Mouse (Mus musculus): ENCODE data around the gene Zfp428. TPM values are rescaled to one million over a fixed set of nuclear protein-coding genes. Genes with fewer than 3 reads are reported as not detected.
A peak's percentile ranks its signal among the peaks of the same experiment; 100 is the strongest.
"Not testable (repeated sequence)": the region's sequence is repeated elsewhere in the genome, so short reads cannot be mapped to it uniquely, and the experiment has no call there.

Zfp428 gene
- polyA plus RNA-seq, 2 experiments: 29.6 to 67.8 TPM

DNA sequence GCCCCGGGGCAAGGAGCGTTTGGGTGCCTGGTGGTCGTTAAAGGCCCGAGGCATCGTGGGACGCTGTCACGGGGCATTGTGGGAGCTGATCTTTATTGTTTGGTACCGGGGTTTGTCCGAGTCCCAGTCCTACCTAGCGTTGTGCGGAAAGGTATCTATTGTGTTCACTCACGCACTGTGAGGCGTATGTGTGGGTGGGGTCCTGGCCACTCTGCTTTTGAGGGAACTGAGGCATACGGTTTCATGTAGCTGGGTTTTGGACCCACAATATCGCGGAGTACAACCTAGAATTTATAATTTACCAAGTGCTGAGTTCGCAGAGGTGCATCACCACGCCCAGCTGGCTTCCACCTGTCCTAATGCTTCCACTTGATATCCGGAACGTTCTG lies 914 bp downstream of the Zfp428 start:
- peak overlapping the region; percentile 96 for H3K9ac ChIP-seq (ENCODE audit: low read depth, low read length, severe bottlenecking)
- no peak for TF ChIP-seq POLR2A (IDR thresholded peaks at IDR 0.05; ENCODE audit: borderline replicate concordance, extremely low read depth, insufficient read depth, insufficient read length)
- ATAC-seq (ENCODE audit: low FRiP score, low read depth) (peak; percentile 7; the same call in 1 of the 2 replicates), DNase-seq (ENCODE audit: low spot score) (no peak)
- H3K27me3 ChIP-seq (ENCODE audit: control insufficient read depth, insufficient read depth, low read length): no peaks in the 10 kb centered on the region
- H3K36me3 ChIP-seq (ENCODE audit: control insufficient read depth, insufficient read depth, low read length): no peaks in the 10 kb centered on the region; the same call in 1 of the 2 replicates
- H3K4me1 ChIP-seq (ENCODE audit: control insufficient read depth, insufficient read depth, low read length): peaks cover 15% of the 10 kb centered on the region
- no peaks in the 10 kb centered on the region for H3K9me3 ChIP-seq (ENCODE audit: control insufficient read depth, low read length)
- H3K27ac ChIP-seq (replicated peaks; ENCODE audit: low read depth, low read length): peak overlapping the region; percentile 99
- under 1% methylated on average over 20 of the region's 20 CpGs for WGBS
- peak overlapping the region; percentile 76 for H3K4me2 ChIP-seq (replicated peaks; ENCODE audit: low read depth, low read length, severe bottlenecking)
- peak overlapping the region; percentile 83 for H3K4me3 ChIP-seq (replicated peaks; ENCODE audit: low read length)

DNA sequence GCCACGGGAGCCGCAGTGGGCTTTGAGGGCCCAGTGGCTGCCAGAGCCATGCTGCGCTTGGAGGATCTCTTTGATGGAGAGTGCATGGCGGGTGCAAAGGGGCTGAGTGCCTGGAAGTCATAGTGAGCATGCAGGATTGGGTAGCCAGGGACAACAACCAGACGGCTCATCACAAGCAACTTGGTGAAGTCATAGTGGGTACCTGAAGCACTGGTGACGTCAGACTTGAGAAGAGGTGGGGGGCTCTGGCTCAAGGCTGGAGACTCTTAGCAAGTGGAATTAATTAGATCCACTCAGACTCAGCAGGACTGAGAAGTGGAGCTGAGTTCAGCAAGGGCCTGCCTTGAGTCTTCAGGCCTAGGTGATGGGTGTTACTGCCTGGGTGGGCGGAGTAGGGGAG lies 5.5 kb downstream of the Zfp428 start, which contains the start of gene AC161166.1:
Gene AC161166.1, minus strand, starts transcription at position 101 of the 400 bp plus-strand sequence.
- no peak within 1 kb of the TSS for H3K27ac ChIP-seq (replicated peaks; ENCODE audit: low read depth, low read length)
- no peak within 1 kb of the TSS for H3K9ac ChIP-seq (ENCODE audit: low read depth, low read length, severe bottlenecking)
- H3K36me3 ChIP-seq (ENCODE audit: control insufficient read depth, insufficient read depth, low read length): peaks cover 15% of the 10 kb centered on the region
- no peak within 1 kb of the TSS for H3K4me2 ChIP-seq (replicated peaks; ENCODE audit: low read depth, low read length, severe bottlenecking)
- H3K27me3 ChIP-seq (ENCODE audit: control insufficient read depth, insufficient read depth, low read length): no peaks in the 10 kb centered on the region
- ATAC-seq (ENCODE audit: low FRiP score, low read depth) (no peak), DNase-seq (ENCODE audit: low spot score) (no peak)
- 92% methylated on average over 7 of the region's 7 CpGs for WGBS
- no peaks in the 10 kb centered on the region for H3K9me3 ChIP-seq (ENCODE audit: control insufficient read depth, low read length)
- H3K4me1 ChIP-seq (ENCODE audit: control insufficient read depth, insufficient read depth, low read length): no peaks in the 10 kb centered on the region
- H3K4me3 ChIP-seq (replicated peaks; ENCODE audit: low read length): no peak within 1 kb of the TSS
- TF ChIP-seq POLR2A (IDR thresholded peaks at IDR 0.05; ENCODE audit: borderline replicate concordance, extremely low read depth, insufficient read depth, insufficient read length): no peak

- DNase-seq (ENCODE audit: low spot score); H3K27ac ChIP-seq (replicated peaks; ENCODE audit: low read depth, low read length); H3K27me3 ChIP-seq (ENCODE audit: control insufficient read depth, insufficient read depth, low read length); H3K4me3 ChIP-seq (replicated peaks; ENCODE audit: low read length); ATAC-seq (ENCODE audit: low FRiP score, low read depth); H3K4me1 ChIP-seq (ENCODE audit: control insufficient read depth, insufficient read depth, low read length); H3K9me3 ChIP-seq (ENCODE audit: control insufficient read depth, low read length); H3K4me2 ChIP-seq (replicated peaks; ENCODE audit: low read depth, low read length, severe bottlenecking); H3K9ac ChIP-seq (ENCODE audit: low read depth, low read length, severe bottlenecking): not testable (repeated sequence)
- 70% methylated on average over 8 of the region's 8 CpGs for WGBS
- peaks cover 15% of the 10 kb centered on the region for H3K36me3 ChIP-seq (ENCODE audit: control insufficient read depth, insufficient read depth, low read length)
Observed at GRCm38 (mm10) chr7:24516319-24516718, 9.5 kb downstream of the Zfp428 start.

DNA sequence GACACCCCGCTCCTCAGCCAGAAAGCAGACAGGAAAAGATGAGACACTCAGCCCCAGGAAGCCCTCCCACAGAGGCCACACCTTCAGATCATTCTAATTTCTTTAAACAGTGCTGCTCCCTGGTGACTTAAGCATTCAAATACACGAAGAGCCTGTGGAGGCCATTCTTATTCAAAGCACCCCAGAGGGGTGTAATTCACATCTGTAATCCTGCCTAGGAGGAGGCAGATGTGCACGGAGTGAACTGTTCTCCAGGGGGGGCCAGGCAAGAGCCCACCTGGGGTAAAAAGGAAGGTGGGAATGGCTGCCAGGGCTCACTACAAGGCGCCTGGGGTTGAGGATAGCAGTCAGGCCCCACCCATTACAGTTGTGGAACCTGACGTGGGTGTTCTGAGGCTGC lies 10.3 kb downstream of the Zfp428 start:
- WGBS: 40% methylated on average over 5 of the region's 5 CpGs
- no peak for ATAC-seq (ENCODE audit: low FRiP score, low read depth)
- peaks cover 15% of the 10 kb centered on the region for H3K36me3 ChIP-seq (ENCODE audit: control insufficient read depth, insufficient read depth, low read length)

GRCm38 (mm10) chr7:24517654-24518053 lies 10.8 kb downstream of the Zfp428 start:
- TF ChIP-seq POLR2A (IDR thresholded peaks at IDR 0.05; ENCODE audit: borderline replicate concordance, extremely low read depth, insufficient read depth, insufficient read length): no peak
- 42% methylated on average over 6 of the region's 6 CpGs for WGBS
- no peak overlapping the region for H3K9ac ChIP-seq (ENCODE audit: low read depth, low read length, severe bottlenecking)
- no peaks in the 10 kb centered on the region for H3K9me3 ChIP-seq (ENCODE audit: control insufficient read depth, low read length)
- no peak for DNase-seq (ENCODE audit: low spot score)
- H3K4me1 ChIP-seq (ENCODE audit: control insufficient read depth, insufficient read depth, low read length): no peaks in the 10 kb centered on the region
- no peak for ATAC-seq (ENCODE audit: low FRiP score, low read depth)
- no peak overlapping the region for H3K4me3 ChIP-seq (replicated peaks; ENCODE audit: low read length)
- H3K4me2 ChIP-seq (replicated peaks; ENCODE audit: low read depth, low read length, severe bottlenecking): no peak overlapping the region
- no peaks in the 10 kb centered on the region for H3K27me3 ChIP-seq (ENCODE audit: control insufficient read depth, insufficient read depth, low read length)
- no peak overlapping the region for H3K27ac ChIP-seq (replicated peaks; ENCODE audit: low read depth, low read length)
- peaks cover 15% of the 10 kb centered on the region for H3K36me3 ChIP-seq (ENCODE audit: control insufficient read depth, insufficient read depth, low read length)

More for the DNA sequence above, 10.3 kb downstream of the Zfp428 start:
- H3K27ac ChIP-seq (replicated peaks; ENCODE audit: low read depth, low read length): no peak overlapping the region
- no peak overlapping the region for H3K4me2 ChIP-seq (replicated peaks; ENCODE audit: low read depth, low read length, severe bottlenecking)
- H3K4me1 ChIP-seq (ENCODE audit: control insufficient read depth, insufficient read depth, low read length): no peaks in the 10 kb centered on the region
- no peak overlapping the region for H3K4me3 ChIP-seq (replicated peaks; ENCODE audit: low read length)
- no peak for DNase-seq (ENCODE audit: low spot score)
- no peaks in the 10 kb centered on the region for H3K27me3 ChIP-seq (ENCODE audit: control insufficient read depth, insufficient read depth, low read length)
- no peak for TF ChIP-seq POLR2A (IDR thresholded peaks at IDR 0.05; ENCODE audit: borderline replicate concordance, extremely low read depth, insufficient read depth, insufficient read length)
- no peak overlapping the region for H3K9ac ChIP-seq (ENCODE audit: low read depth, low read length, severe bottlenecking)
- no peaks in the 10 kb centered on the region for H3K9me3 ChIP-seq (ENCODE audit: control insufficient read depth, low read length)

DNA sequence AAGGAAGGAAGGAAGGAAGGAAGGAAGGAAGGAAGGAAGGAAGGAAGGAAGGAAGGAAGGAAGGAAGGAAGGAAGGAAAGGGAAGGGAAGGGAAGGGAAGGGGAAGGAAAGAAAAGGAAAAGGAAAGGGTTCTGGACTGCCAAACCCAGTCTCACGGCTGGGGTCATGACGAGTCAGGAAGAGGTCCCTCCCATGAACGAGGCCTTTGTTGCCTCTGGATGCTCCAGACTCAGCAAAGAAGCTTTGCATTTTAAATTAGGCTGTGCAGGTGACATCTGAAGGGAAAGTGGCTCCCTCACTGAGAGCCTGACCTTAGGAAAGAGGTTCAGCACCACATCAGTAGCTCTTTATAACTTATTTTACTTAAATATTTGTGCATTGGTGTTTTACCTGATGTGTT lies 12.3 kb downstream of the Zfp428 start:
- ATAC-seq (ENCODE audit: low FRiP score, low read depth): no peak
- H3K27me3 ChIP-seq (ENCODE audit: control insufficient read depth, insufficient read depth, low read length): no peaks in the 10 kb centered on the region
- no peak for TF ChIP-seq POLR2A (IDR thresholded peaks at IDR 0.05; ENCODE audit: borderline replicate concordance, extremely low read depth, insufficient read depth, insufficient read length)
- H3K9me3 ChIP-seq (ENCODE audit: control insufficient read depth, low read length): no peaks in the 10 kb centered on the region
- no peak overlapping the region for H3K27ac ChIP-seq (replicated peaks; ENCODE audit: low read depth, low read length)
- no peak for DNase-seq (ENCODE audit: low spot score)
- no peaks in the 10 kb centered on the region for H3K4me1 ChIP-seq (ENCODE audit: control insufficient read depth, insufficient read depth, low read length)
- H3K4me2 ChIP-seq (replicated peaks; ENCODE audit: low read depth, low read length, severe bottlenecking): no peak overlapping the region
- WGBS: 54% methylated on average over 3 of the region's 3 CpGs
- no peak overlapping the region for H3K9ac ChIP-seq (ENCODE audit: low read depth, low read length, severe bottlenecking)
- no peak overlapping the region for H3K4me3 ChIP-seq (replicated peaks; ENCODE audit: low read length)
- H3K36me3 ChIP-seq (ENCODE audit: control insufficient read depth, insufficient read depth, low read length): peaks cover 15% of the 10 kb centered on the region

GRCm38 (mm10) chr7:24520054-24520453 lies 13.2 kb downstream of the Zfp428 start:
- H3K9ac ChIP-seq (ENCODE audit: low read depth, low read length, severe bottlenecking): not testable (repeated sequence)

More at GRCm38 (mm10) chr7:24520054-24520453, 13.2 kb downstream of the Zfp428 start:
- H3K4me2 ChIP-seq (replicated peaks; ENCODE audit: low read depth, low read length, severe bottlenecking); H3K27me3 ChIP-seq (ENCODE audit: control insufficient read depth, insufficient read depth, low read length); H3K27ac ChIP-seq (replicated peaks; ENCODE audit: low read depth, low read length); H3K36me3 ChIP-seq (ENCODE audit: control insufficient read depth, insufficient read depth, low read length); DNase-seq (ENCODE audit: low spot score); H3K9me3 ChIP-seq (ENCODE audit: control insufficient read depth, low read length); H3K4me1 ChIP-seq (ENCODE audit: control insufficient read depth, insufficient read depth, low read length); ATAC-seq (ENCODE audit: low FRiP score, low read depth); H3K4me3 ChIP-seq (replicated peaks; ENCODE audit: low read length): not testable (repeated sequence)
- 90% methylated on average over 9 of the region's 10 CpGs for WGBS

All from limb, embryonic 14.5 days (tissue).